Mouse (Mus musculus) naive thymus-derived CD4-positive, alpha-beta T cell, adult 2 months (primary cell): ENCODE data around the gene Pofut1.

ENCODE experiments used
- DNase-seq: peaks from one replicate; pipeline ENCODE4 v3.0.0-alpha.2; 2011; ENCODE audit warnings: low read depth

The Pofut1 gene

DNA sequence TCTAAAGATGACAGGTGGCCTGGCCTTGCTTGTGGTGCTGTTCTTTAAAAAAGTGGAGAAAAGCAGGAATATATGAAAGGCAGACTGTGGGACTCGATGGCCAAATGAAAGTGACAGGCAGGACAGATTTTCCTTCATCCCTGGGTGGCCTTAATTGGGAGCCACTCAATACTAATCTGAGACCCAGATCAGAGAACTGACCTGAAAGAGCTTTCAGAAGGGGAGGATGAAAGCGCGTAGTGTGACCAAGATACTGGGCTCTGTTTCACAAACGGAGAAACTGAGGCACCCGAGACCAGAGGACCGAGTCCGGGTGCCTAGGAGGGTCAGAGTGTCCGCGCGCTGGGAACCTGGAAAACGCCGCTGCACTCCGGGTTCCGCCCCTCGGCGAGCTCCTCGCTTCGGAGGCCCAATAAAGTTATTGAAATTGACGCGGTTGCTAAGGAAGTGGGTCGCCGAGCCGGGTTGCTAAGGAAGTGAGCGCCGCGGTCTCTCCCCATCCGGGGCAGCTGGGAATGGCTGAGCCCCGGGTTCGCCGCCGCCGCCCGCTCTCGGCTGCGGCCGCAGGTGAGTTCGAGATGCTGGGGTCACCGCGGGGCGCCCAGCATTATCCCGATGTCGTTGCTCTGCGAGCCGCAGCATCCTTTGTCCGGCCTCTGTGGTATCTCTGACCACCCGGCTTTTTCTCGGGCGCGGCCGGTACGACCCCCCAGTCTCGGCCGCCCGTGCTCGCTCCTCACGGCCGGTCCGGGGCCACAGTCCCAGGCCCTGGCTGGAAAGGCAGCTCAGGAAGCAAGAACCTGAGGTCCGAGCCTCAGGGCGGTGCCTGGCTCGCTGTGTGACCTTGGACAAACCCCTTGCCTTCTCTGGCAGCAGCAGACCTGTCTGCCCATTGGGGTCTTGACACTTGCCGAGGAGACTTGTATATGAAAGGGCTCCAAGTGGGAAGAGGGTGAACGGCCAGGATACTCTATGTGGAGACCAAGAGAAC lies 49.9 kb downstream of the Pofut1 start, which contains the start of gene Kif3b:
Gene Kif3b, plus strand, starts transcription at position 476 of the 991 bp plus-strand sequence.
- DNase-seq: peak; percentile 88

DNA sequence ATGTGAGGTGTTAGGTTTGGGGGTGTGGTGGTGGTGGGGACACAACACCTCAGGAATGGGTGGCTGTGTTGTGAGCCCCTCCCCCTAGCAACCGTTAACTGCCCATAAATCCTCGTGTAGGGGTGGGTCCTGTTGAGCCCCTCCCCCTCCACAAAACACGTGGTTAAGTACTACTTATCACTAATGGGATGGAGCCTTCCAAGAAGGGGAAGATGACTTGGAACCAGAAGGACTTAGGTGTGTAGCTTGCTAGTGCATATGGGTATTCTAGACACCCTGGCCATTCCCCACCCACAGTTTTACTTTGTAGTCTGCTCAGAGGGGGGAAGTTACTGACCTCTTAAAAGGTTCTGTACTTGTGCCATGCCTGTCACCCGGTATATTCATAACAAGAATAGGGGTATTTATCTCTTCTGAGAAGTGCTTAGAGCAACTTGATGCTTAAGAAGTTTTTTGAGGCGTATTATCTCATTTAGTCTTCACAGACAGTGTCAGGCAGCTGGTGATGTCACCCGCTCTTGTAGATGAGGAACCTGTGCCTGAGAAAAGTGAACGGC lies 51.0 kb downstream of the Pofut1 start:
- peak; percentile 52 for DNase-seq

DNA sequence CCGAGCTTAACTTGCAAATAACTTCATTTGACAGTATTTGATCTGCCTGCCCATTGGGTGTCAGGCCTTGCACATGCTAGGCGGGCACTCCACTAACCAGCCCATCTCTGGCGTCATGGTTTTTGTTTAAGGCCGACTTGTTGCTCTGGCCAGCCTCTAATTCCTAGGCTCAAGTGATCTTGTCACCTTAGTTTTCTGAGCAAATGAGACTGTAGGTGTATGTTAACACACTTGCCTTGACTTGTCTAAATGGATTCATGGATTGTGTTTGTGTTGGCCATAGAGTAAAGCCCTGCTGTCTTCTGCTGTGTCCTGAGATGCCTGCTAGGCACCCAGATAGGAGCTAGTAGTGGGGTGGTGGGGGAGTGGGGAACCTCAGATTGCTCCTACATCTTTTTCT lies 53.9 kb downstream of the Pofut1 start:
- DNase-seq: no peak

DNA sequence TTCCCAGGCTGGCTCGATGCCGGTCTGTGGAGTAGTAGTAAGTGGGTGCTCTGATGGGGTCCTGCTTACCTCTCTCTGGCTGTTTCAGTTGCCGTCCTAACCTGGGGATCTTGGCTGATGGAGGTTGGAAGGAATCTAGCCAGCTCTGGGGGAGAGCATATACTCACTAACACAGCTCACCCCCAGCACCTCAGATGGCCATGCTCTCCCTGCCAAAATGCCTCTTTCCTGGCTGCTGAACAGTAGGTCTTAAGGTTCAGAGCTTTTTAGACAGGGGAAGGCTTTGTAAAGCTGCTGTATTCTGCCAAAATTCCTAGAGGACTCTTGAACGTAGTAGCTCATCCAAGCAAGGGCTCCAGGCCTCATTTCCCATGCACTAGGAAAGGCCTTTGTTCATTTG lies 56.4 kb downstream of the Pofut1 start:
- DNase-seq: no peak

DNA sequence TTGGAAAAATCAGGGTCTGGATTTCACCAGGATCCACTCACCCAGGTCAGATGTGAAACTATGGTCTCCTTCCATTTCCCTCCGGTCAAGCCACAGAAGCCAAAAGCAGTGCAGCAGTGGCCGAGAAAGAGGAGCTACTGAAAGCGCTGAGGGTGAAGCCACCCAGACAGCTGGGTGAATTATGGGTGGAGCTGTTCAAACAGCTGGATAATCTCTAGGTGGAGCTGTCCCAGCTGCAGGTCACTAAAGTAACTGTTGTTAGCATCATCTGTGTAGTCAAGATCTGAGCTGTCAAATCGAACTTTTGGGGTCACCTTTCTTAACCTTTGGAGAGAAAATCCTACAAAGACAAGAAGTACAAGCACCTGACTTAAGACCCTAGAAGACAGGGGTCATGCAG lies 57.1 kb downstream of the Pofut1 start:
- DNase-seq: no peak

DNA sequence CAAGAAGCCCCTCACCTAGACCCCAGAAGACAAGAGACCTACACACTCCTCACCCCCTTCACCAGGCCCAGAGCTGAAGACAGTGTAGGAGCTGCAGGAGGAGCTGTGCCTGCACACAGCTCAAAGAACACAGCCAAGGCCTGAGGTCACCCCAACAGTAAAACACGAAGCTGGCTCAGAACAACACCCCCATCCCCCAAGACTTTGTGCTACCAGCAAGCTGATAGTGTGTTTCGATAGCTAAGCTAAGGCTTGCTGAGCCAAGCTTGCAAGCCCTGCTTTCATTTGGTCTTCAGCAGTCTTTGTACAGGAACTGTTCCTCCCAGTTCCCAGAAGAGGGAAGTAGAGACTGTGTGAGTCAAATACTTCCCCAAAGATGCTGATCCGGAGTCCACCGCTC lies 57.5 kb downstream of the Pofut1 start:
- DNase-seq: no peak

DNA sequence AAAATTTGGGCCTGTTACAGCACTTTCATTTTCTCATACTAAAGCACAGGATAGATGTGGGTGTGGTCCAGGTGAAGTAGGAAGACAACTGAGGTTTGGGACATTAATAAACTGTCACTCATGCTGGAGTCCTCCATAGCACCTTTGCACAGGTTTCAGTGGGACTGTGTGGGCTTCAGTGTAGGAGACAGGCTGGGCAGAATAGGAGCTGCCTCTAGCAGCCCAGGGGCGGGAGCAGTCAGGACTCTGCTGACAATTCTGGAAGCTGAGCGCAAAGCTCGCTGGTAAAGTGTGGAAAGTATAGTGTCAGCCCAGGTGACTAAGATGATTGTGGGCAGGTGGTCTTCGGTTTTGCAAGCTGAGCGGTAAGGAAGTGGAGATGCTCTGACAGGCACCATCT lies 59.8 kb downstream of the Pofut1 start:
- no peak for DNase-seq

DNA sequence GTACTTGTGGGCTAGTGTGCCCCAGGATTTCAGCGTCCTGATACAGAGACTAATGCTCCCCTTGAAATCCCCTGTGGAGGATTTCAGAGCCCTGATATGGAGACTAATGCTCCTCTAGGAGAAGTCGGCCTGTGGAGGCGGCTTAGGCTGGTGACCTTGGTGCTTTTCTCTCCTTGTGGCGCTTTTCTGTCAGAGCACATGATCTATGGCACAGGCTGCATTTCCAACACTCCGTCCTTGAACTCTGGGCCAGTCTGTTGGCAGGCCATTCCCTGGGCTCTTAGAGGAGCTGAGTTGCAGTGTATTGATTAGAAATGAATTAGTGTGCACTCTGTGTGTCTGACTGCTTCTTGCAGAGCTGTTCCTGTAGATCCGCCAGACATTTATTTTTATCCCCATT lies 63.9 kb downstream of the Pofut1 start:
- DNase-seq: no peak

DNA sequence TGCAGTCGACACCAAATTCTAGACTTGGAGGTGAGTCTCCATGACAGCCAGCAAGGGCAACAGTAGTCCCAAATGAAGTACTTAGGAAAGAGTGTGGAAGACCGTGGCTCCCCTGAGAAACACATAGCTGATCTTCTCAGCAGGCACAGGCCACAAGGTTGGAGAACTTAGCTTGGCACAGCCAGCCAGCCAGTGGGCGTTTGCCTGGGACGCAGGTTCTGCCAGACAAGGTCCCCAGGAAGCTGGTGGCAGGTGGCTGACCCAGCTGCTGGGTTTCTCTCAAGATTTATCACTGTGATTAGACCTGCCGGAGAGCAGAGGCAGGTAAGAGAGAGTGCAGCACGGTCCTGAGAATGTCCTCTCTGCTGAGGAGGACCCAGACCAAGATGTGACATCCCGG lies 67.3 kb downstream of the Pofut1 start:
- no peak for DNase-seq

DNA sequence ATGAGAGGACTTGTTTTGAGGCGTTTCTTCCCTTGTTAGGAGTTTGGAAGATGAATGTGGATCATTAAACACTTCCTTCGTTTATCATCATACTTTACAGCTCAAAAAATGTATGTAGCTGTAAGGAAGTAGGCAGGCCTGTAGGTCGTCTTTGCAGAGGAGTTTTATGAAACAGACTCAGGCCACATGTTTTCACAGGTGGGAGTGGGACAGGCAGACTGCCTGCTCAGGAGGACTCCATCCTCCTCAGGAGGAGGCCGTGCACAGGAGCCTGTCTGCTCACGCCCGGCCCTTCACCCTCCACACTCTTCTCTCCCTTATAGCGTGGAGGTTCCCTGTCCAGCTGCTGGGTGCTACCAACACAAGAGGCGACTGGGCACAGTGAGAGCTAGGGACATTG lies 67.8 kb downstream of the Pofut1 start:
- DNase-seq: no peak

DNA sequence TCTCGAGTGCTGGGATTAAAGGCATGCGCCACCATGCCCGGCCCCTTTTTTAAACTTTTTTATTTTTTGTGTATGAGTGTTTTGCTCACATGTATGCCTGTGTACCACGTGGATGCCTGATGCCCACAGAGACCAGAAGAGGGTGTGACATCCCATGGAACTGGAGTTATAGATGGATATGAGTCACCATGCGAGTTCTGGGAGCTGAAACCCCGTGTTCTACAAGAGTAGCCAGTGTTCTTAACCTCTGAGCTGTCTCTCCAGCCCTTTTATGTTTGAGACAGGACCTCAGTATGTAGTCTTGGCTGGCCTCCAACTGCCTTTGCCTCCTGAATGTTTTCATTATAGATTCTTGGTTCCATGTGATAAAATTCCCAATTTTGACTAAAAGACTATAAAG lies 68.9 kb downstream of the Pofut1 start:
- DNase-seq: no peak

DNA sequence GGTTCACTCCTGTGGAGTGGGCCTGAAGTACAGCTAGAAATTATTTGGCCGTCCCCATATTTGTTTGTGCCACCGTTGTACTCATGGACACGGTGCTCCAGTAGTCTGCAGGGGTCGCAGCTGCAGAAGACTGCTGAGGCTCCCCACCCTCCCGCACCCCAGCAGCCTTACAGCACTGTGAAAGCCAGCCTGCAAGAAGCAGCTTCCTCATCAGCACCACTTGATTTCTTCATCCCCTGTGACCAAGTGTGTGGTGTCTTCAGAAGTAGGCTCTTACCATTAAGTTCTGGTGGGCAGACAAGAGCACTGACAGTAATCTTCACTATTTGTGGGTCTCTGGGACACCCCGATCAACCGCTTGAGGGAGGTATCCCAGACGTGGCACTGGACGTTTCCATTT lies 71.6 kb downstream of the Pofut1 start:
- DNase-seq: no peak

DNA sequence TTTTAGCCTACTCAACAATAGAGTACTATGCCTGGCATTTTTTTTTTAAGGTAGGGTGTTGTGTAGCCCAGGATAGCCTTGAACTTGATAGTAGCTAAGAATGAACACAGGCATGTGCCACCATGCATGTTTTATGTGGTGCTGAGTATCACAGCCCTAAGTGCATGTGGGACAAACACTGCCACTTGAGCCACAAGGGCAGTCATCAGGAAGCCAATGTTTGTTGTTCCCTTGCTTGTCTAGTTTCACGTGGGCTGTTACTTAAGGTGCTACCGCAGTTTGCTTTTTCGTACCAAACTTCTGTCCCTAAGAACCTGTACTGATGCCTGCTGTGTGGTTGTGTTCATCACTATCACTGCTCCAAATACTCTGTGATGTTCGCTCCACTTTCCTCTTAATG lies 77.1 kb downstream of the Pofut1 start:
- no peak for DNase-seq

DNA sequence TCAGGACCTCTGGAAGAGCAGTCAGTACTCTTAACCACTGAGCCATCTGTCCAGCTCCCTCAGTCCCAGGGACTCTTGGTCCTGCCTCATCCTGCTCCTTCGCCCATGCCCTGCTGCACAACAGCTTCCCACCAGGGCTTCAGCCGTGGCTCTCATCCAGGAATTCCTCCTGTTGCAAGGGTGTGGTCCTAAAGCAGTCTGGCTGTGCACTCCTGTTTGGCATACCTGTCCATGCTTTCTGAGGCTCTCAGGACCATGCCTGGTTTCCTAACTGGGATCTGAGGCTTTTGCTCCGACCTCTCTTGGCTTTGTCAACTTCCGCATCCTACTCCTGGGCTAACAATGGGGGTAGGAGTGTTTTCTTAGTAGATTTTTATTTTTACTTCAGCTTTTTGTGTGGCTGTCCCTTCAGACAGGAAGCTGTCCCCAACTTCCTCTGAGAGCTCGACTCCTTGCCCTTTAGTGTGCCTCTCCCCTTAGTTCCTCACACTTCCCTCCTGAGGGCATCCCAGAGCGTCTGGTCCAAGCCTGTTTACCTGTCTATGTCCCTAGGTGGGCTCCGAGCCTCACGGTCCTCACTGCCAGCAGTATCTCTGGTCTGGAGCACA lies 77.8 kb downstream of the Pofut1 start:
- DNase-seq: peak; percentile 23
